Mouse (Mus musculus): Measurements from ENCODE around the gene Kmo. TPM values are rescaled to one million over a fixed set of nuclear protein-coding genes. Genes with fewer than 3 reads are reported as not detected.

Kmo gene
- total and polyA plus RNA-seq, 3 experiments = 0.20 to 0.49 (median 0.34) TPM

GRCm38 (mm10) chr1:175607838-175608585 is 12.2 kb upstream of the Kmo start:
- H3K4me3 ChIP-seq = no peak overlapping the region
- H3K27me3 ChIP-seq (ENCODE audit: control insufficient read depth, insufficient read depth, low read length) = no peaks in the 10 kb centered on the region
- intact Hi-C loops (cut with DNase I) = no loop called here
- H3K79me2 ChIP-seq (replicated peaks; ENCODE audit: control insufficient read depth, insufficient read depth, low read length) = no peaks in the 10 kb centered on the region
- H3K27ac ChIP-seq = no peak overlapping the region
- no peak overlapping the region for H3K9ac ChIP-seq (ENCODE audit: low read depth, low read length)
- no peaks in the 10 kb centered on the region for H3K4me1 ChIP-seq (ENCODE audit: control insufficient read depth, insufficient read depth, low read length)
- no peak for DNase-seq
- TF ChIP-seq EP300 (IDR thresholded peaks at IDR 0.05; ENCODE audit: insufficient read depth, low read depth, low read length) (no peak), CTCF (IDR thresholded peaks at IDR 0.05) (no peak), POLR2A (IDR thresholded peaks at IDR 0.05; ENCODE audit: insufficient read depth, low read depth, low read length) (no peak)
- H3K36me3 ChIP-seq (ENCODE audit: control insufficient read depth, insufficient read depth, low read length) = no peaks in the 10 kb centered on the region; the same call in none of the 2 replicates
- WGBS = 94% methylated on average over 18 of the region's 18 CpGs

GRCm38 (mm10) chr1:175608708-175609107 is 11.5 kb upstream of the Kmo start:
- TF ChIP-seq CTCF (IDR thresholded peaks at IDR 0.05) = no peak
- no peak for TF ChIP-seq EP300 (IDR thresholded peaks at IDR 0.05; ENCODE audit: insufficient read depth, low read depth, low read length)
- no peak for TF ChIP-seq POLR2A (IDR thresholded peaks at IDR 0.05; ENCODE audit: insufficient read depth, low read depth, low read length)
- Histone ChIP-seq H3K36me3 (ENCODE audit: control insufficient read depth, insufficient read depth, low read length) (no peaks in the 10 kb centered on the region; the same call in none of the 2 replicates), H3K27ac (no peak overlapping the region), H3K79me2 (replicated peaks; ENCODE audit: control insufficient read depth, insufficient read depth, low read length) (no peaks in the 10 kb centered on the region), H3K4me3 (no peak overlapping the region), H3K27me3 (ENCODE audit: control insufficient read depth, insufficient read depth, low read length) (no peaks in the 10 kb centered on the region), H3K4me1 (ENCODE audit: control insufficient read depth, insufficient read depth, low read length) (no peaks in the 10 kb centered on the region), H3K9ac (ENCODE audit: low read depth, low read length) (no peak overlapping the region)
- DNase-seq = no peak
- 91% methylated on average over 3 of the region's 3 CpGs for WGBS
- intact Hi-C loops (cut with DNase I) = no loop called here

GRCm38 (mm10) chr1:175614992-175615391 is 5.2 kb upstream of the Kmo start:
- TF ChIP-seq EP300 (IDR thresholded peaks at IDR 0.05; ENCODE audit: insufficient read depth, low read depth, low read length) (no peak), POLR2A (IDR thresholded peaks at IDR 0.05; ENCODE audit: insufficient read depth, low read depth, low read length) (no peak), CTCF (IDR thresholded peaks at IDR 0.05) (no peak)
- WGBS = 92% methylated on average over 9 of the region's 9 CpGs
- Histone ChIP-seq H3K27me3 (ENCODE audit: control insufficient read depth, insufficient read depth, low read length) (no peaks in the 10 kb centered on the region), H3K9ac (ENCODE audit: low read depth, low read length) (no peak overlapping the region), H3K4me3 (no peak overlapping the region), H3K36me3 (ENCODE audit: control insufficient read depth, insufficient read depth, low read length) (peaks cover 3% of the 10 kb centered on the region), H3K27ac (no peak overlapping the region), H3K4me1 (ENCODE audit: control insufficient read depth, insufficient read depth, low read length) (no peaks in the 10 kb centered on the region; the same call in 1 of the 2 replicates), H3K79me2 (replicated peaks; ENCODE audit: control insufficient read depth, insufficient read depth, low read length) (peaks cover 1% of the 10 kb centered on the region; the same call in 1 of the 2 replicates)
- DNase-seq = no peak
- intact Hi-C loops (cut with DNase I) = no loop called here

- DNase-seq = no peak
- TF ChIP-seq EP300 (IDR thresholded peaks at IDR 0.05; ENCODE audit: insufficient read depth, low read depth, low read length) (no peak), POLR2A (IDR thresholded peaks at IDR 0.05; ENCODE audit: insufficient read depth, low read depth, low read length) (no peak), CTCF (IDR thresholded peaks at IDR 0.05) (no peak)
- Histone ChIP-seq H3K79me2 (replicated peaks; ENCODE audit: control insufficient read depth, insufficient read depth, low read length) (peaks cover 8% of the 10 kb centered on the region), H3K27ac (no peak overlapping the region), H3K9ac (ENCODE audit: low read depth, low read length) (no peak overlapping the region), H3K4me1 (ENCODE audit: control insufficient read depth, insufficient read depth, low read length) (peaks cover 5% of the 10 kb centered on the region), H3K36me3 (ENCODE audit: control insufficient read depth, insufficient read depth, low read length) (peaks cover 8% of the 10 kb centered on the region), H3K27me3 (ENCODE audit: control insufficient read depth, insufficient read depth, low read length) (no peaks in the 10 kb centered on the region), H3K4me3 (no peak overlapping the region)
- WGBS = 66% methylated on average over 6 of the region's 6 CpGs
- intact Hi-C loops (cut with DNase I) = loop anchor here (2.0 kb wide), 2 partner anchors 69 to 257 kb away; partner anchors contain the start of genes Chml, Exo1 and Opn3
Measured at GRCm38 (mm10) chr1:175623656-175624055, 3.5 kb downstream of the Kmo start.

- under 1% methylated on average over 58 of the region's 58 CpGs for WGBS
- Histone ChIP-seq H3K36me3 (ENCODE audit: control insufficient read depth, insufficient read depth, low read length) (peaks cover 8% of the 10 kb centered on the region; the same call in 1 of the 2 replicates), H3K27ac (peak within 1 kb of the TSS; percentile 95), H3K27me3 (ENCODE audit: control insufficient read depth, insufficient read depth, low read length) (no peaks in the 10 kb centered on the region), H3K4me3 (peak within 1 kb of the TSS; percentile 93), H3K9ac (ENCODE audit: low read depth, low read length) (peak within 1 kb of the TSS; percentile 89), H3K79me2 (replicated peaks; ENCODE audit: control insufficient read depth, insufficient read depth, low read length) (peaks cover 7% of the 10 kb centered on the region), H3K4me1 (ENCODE audit: control insufficient read depth, insufficient read depth, low read length) (peaks cover 4% of the 10 kb centered on the region)
- TF ChIP-seq EP300 (IDR thresholded peaks at IDR 0.05; ENCODE audit: insufficient read depth, low read depth, low read length) = 0 out of 2 replicates have a peak, but pooled peaks have one; percentile 26
- TF ChIP-seq CTCF (IDR thresholded peaks at IDR 0.05) = no peak
- TF ChIP-seq POLR2A (IDR thresholded peaks at IDR 0.05; ENCODE audit: insufficient read depth, low read depth, low read length) = peak; percentile 96
- peak; percentile 94 to 98 for DNase-seq
- intact Hi-C loops (cut with DNase I) = loop anchor here (2.0 to 5.0 kb wide), 5 partner anchors 47 to 297 kb away; partner anchors contain the start of genes Chml, Exo1, Gm38100 and Opn3
Measured at GRCm38 (mm10) chr1:175625257-175625879, 5.2 kb downstream of the Kmo start, which contains the start of gene Fh1. Gene Fh1, minus strand, starts transcription at chr1:175625635.
